Mouse (Mus musculus): ENCODE results near the gene Slc5a5.

Gene Slc5a5

DNA sequence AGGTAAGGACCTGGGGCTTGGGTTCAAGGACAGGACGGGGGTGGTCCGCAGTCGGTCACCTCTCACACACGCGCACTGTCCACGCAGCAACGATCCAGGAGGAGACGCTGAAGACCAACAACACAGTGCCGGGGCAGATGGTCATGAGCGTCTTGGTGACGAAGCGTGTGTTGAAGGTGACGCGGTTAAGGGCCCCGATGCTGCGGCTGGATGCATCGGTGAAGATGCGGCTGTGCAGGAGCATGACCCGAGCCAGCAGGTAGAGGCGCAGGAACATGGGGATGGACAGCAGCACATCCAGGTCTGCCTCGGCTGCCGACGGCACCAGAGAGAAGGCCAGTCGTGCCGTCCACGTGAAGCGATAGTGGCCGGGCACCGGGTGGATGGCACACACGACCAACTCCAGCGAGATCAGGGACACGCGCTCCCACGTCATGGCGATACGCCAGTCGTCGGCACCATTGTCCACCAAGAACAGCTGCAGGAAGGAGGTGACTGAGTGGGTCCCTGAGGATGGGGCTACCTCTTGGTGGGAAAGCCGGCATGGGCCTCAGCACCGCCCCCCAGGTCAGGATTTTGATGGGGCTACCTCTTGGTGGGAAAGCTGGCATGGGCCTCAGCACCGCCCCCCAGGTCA is 39.8 kb downstream of the Slc5a5 start:
- no peak for DNase-seq

DNA sequence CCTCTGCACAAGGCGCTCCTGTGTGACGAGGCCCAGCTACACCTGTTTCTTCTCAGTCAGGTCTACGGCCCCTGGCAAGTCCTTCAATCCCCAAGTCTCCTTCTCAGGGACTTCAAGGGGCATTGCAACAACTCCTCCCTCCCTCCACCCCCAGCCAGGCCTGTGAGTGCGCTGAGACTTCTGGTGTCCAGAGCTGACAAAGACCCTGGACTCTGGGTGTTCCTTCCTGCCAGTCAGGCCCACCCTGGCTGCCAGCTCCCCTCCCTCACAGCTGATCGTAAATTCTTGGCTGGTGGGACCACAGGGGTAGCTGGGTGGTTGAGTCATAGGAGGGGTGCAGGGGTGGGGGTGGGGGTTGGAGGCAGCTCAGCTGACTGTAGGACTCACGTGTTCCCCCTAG is 40.7 kb downstream of the Slc5a5 start:
- DNase-seq = no peak

DNA sequence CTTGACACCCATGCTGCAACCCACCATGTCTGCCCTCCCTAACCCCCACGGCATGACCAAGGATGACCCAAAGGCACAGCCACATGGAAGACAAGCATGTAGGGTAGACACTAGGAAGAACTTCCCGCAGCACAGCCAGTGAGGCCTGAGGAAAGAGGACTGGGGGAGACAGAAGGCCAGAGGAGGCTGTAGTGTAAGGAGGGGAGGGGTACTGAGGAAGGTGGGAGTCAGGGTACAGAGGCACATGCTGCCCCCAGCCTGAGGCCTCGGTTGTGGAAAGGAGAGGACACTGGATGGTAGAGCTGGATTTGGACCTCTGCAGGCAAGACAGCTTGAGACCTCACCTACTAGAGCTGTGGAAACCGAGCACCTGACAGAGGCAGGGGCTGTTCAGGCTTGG is 41.6 kb downstream of the Slc5a5 start:
- DNase-seq = no peak

DNA sequence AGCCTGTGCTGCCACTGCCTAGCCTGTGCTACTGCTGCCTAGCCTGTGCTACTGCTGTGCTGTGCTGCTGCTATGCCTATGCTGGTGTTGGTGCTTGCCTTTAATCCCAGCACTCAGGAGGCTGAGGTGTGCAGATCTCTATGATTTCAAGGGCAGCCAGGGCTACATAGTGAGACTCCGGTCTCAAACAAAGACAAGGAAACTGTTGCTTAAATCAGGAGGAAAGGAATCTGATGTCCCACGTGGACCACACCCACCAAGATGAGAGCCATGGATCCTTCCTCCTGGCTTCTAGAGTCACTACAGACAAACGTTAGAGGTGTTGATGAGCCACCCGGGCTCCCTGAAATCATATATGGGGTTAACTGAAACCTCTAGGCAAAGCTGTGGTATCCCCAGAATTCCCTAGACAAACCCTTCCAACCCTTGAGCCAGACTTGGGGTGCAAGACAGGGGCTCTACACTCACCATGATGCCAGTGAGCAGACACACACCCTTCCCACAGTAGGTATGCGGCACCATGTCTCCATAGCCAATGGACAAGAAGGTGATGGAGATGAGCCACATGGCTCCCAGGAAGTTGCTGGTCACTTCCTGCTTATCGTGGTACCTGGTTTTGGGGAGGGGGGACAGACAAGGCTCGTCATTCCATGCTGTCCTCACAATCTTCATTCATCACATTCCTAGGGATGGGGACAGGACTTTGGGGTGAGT is 42.3 kb downstream of the Slc5a5 start:
- DNase-seq = no peak

DNA sequence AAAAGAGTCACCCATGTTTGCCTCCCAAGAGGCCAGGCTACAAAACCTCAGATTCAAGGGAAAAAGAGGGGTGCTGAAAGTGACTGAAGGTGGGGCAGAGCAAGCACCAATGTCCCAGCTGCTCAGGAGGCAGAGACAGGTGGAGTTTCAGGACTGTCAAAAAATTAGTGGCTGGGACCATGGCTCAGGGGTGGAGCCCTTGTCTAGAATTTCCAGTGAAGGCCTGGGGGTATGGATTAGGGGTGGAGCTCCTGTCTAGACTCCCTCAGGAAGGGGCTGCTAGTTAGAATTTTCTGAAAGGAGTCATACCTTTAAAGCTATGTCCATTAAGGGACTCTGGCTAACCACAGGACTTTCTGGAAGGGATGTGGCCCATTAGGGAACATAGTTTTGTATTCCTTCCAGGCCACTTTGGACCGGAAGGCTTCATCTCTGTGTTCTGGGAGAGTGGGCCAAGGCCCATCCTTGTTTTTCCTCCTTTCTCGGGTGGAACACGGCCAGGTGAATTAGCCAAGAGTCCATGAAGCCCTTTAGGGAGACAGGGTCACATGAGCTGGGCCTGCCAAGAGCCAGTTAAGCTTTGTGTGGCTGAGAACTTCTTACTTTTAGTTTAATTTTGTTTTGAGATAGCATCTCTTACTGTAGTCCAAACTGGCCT is 43.1 kb downstream of the Slc5a5 start:
- DNase-seq = no peak

DNA sequence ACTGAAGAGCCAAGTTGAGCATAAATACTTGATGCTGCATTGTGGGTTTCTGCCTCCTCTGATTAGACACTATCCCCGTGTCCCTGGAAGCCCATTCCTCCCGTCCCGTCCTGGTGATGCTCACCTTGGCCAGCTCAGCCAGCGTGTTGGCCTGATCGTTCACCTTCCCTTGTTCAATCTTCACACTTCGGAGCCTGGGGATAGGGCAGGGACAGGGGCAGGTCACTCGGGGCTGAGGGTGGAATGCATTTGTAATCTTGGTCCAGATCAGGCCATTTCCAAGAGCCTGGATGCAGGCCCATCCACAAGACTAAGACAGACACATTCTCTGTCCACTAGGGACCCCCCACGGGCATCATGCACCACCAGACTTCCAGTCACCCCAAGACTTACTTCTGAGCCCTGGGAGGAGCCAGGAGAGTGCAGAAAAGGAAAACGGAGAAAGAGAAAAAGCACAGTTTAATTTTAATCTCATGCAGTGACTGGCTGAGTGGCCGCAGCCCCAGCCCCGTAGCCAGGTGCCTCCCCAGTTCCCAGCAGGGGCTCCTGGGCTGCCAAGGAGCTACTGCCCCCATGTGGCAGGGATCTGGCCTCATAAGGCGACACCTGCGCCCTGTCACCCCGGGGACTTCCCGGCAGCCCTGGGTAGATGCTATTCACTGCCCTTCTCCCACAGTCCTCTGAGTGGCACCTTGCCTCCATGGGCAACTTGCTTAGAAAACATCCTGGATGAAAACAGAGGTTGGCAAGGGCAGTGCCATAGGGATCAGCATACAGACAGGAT is 46.0 kb downstream of the Slc5a5 start:
- DNase-seq = peak; percentile 24 to 46

DNA sequence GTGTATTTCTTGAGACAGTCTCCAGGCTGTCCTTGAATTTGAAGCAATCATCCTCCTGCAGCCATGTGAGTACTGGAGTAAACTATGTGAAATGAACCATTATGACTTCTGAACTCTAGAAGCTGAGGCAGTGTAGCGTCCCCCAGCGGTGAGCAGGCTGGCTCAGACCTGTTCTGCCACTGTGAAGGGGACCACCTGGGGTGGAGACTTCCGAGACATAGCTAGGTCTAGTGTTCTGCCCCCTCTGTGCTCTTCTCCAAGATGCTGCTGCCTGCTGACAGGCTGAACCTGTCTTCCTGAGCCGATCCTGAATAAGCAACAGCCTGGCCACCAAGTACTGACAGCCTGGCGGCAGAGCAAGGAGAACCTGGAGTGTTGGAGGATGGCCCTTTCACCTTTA is 47.4 kb downstream of the Slc5a5 start:
- peak in 1 of 2 experiments; percentile 39 for DNase-seq

DNA sequence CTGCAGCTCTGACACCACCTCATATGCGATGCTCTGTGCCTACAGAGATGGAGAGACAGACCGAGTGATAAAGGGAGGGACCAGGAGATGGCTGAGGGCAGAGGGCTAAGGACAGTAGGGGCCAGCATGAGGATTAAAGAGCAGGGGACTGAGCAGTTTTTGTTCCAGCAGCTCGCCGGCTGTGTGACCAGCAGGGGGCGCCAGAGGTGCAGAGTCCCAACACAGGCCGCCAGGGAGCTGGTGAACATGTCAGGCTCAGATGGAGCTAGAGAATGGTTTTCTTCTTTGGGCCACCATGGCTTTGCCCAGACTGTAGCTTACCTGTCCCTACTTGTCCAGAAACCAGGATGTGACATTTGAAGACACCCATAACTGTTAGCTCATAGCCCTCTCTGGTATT is 48.0 kb downstream of the Slc5a5 start:
- peak; percentile 95 to 96 for DNase-seq

DNA sequence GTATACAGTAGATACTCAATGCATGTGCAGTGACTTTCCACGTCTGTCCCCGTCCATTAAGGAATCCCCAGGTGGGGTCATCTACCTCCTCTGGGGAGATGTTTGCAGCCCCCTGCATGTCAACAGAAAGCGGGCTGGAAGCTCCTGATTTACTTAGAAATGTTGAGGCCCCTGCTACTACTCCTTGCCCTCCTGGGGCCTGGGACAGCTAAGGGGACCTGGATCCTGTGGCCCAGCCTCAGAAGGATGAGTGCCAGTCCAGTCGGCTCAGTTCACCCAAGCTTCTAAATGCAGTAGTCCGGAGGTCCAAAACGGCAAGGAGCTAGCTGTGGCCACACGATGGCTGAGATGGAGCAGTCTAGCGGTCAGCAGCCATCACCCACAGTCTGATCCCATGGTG is 48.6 kb downstream of the Slc5a5 start:
- DNase-seq = no peak

DNA sequence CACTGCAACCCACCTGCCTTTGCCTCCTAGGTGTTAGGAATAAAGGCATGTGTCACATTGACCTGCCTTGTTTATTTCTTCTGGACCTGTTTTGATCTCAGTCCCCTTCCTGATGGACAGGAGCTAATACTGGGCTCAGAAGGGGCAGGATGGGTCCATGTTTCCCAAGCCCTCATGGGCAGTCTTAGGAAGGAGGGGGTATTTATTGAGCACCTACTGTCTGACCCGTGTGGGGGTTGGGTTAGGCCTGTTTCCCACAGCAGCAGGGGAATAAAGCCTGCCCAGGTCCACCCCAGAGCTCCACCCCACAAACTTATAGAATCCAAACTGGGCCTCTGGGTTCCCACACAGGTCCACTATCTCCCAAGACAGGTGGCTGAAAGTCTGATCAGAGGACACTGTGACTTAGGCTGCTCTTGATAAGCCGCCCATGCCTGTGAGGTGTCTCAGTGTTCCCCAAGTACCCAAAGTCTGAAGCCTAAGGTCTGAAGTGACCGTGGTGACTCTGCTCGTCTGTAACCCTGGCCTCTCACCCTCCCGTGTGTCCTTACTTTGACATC is 49.3 kb downstream of the Slc5a5 start:
- DNase-seq = no peak

DNA sequence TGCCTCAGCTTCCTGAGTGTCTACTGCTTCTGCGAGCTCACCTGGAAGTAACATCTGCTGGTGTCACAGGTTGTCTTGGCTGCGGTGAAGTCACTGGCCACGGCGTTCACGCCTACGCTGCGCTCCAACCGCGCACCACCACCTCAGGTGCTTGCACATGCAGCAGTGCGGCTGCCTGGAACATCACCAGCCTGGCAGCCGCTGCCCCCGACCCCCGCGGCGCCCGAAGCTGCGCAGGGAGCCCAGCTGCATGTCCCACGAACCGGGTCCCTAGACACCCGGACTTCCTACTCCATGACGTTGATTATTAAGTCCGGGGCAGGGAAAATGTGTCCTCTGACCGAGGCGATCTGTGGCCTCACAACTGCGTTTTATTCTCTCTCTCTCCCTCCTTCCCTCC is 50.1 kb downstream of the Slc5a5 start:
- no peak for DNase-seq

DNA sequence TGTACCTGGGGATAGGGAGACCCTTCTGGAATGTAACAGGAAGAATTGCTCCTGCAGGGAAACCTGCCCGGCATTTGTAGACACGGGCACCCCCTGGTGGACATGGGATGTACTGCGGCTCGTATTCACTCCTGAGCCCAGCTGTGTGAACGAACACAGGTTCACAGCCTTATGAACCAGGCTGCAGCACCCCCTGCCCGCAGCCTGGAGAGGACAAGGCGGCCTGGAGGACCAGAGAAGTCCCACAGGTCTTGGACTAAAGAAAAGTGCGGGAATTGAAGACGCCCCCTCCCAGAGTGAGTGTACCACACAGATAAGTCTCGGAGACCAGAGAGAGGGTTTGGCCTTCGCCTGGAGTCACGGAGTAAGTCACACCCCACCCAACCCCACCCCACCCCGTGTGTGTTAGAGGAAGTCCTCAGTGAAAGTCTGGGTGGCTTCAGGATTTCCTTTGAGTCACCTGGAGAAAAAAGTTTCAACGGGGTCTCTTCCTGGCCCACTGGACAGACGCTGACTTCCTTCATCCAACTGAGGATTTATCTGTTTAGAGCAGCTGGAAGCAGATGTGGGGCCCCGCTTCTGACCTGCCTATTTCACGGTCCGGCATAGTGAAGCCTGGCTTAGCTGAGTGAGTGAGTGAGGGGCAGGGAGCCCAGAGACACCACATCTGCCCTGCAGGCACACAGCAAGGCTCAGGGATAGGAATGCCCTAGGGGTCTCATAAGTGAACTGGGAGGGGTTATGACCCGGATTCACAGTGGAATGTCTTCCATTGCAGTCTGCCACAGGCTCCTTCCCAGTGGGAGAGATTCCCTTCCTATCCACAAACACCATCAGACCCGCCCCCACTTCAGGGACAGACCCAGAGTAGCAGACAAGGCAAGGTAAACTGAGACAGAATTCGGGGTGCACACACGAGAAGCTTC is 51.1 kb downstream of the Slc5a5 start:
- DNase-seq = peak; percentile 93 to 97

DNA sequence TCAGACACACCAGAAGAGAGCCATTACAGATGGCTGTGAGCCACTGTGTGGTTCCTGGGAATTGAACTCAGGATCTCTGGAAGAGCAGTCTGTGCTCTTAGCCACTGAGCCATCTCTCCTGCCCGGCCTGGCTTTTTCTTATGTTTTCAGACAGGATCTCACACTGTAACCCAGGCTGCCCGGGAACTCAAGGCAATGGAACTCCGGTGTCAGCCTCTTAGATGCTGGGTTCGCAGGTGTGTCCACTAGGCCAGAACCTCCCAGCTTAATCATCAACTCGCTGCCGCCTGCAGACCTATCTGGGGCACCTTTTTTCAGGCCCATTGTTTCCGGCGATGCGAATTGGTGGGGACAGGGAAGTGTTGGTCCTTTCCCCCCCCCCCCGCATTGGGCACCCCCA is 52.0 kb downstream of the Slc5a5 start:
- DNase-seq = no peak

DNA sequence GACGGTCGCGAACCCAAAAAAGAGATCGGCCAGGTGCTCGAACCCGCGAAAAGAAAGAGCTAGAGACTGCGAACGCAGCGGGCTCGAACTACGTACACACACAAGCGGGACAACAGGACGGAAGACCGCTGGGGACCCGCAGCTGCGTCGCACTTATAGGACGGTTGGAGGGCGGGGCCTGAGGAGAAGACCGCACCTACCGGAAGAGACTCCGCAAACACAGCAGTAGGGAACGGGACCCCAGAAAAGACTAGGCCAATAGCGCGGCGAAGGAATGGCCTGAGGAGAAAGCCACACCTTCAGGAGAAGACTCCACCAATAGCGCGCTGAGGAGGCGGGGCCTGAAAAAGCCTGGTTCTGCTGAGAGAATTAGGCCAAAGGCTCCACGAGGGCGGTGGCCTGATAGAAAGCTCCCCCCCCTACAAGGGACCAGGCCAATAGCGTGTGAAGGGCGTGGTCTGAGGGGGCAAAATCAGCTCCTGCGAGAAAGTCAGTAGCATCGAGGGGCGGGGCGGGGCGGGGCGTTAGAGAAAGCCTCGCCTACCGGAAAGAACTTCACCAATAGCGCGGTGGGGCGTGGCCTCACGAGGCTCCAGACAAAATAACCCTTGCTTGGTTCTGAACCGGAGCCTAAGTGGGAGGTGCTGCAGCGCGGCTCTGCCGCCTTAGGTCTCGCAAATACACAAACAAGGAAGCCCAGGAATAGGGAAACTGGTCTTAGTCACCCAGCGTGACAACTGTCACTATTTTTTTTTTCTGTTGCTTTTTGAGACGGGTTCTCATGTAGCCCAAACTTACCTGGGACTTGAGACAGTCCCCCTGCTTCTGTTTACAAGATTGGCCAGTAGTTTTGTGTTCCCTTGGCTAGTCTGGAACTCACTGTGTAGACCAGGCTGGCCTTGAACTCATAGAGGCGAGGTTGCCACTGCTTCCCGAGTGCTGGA is 52.9 kb downstream of the Slc5a5 start, which contains the start of gene Arrdc2:
Arrdc2 (minus strand) TSS at position 313 of the 944 bp plus-strand sequence.
- peak; percentile 99 for DNase-seq

DNA sequence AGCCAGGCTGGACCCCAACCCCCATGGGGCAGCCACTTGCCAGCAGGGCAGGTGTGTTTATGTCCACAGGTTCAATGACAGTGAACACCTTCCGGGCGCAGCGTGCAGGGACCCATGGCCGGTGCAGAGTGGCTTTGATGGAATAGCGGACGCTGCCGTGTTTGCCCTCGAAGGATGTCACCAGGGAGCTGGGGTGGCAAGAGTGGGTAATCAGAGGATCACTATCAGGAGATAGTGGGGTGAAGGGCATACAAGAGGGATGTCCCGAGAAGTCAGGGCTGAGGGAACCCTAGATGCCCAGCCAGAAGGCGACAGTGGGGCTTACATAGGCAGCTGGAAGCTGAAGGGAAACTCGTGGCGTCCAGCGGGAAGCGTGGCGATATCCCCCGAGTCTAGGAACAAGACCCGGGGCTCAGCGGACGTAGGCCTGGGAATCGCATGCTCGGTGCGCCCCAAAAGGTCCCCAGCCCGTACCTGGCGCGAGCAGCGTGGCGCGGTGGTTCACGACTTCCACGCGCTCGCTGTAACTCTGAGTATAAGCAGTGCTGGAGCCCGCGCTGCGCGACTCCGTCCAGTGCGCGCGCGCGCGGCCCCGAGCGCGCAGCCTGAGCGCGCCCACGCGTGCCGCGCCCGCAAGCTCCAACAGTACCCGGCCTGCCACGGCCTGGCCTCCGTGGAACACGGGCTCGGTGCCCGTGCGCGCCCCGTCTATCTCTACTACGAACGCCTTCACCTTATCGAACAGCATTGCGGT is 53.7 kb downstream of the Slc5a5 start:
- DNase-seq = peak; percentile 54 to 56

DNA sequence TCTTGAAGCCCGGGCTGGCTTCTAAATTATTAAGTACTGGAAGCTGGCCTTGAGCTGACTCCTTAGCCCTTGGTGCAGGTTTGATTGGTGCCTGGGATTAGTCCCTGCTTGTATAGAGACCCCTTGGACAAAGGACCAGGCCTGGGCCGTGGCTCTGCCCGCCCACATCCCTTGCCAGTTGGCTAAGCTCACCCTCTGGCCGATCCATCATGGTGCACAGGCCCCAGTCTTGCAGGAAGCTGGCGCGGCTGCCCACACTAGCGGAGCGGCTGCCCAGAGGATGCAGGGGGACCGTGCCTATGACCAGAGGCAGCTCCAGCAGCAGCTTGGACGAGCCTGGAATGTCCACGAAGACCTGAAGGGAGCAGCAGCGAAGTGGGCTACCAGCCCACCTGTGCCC is 55.9 kb downstream of the Slc5a5 start:
- peak in 1 of 2 experiments; percentile 65 for DNase-seq

DNA sequence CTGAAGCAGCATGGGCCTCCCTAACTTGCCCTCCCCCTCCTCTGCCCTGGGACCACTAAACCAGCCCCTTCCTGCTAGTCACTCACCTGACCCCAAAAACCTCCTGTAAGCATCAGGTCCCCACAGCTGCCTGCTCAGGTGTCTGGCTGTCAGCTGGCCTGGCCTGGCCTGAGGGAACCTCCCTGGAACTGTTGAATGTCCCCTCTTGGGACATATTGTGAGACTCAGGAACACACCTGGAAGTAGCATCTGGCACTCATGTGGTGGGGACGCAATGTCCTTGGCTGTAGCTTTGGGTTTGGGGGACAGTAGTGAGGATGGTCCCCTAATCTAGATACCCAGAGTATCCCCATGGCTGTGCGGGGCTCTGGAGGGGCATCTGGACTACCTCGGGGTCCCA is 58.5 kb downstream of the Slc5a5 start:
- no peak for DNase-seq

DNA sequence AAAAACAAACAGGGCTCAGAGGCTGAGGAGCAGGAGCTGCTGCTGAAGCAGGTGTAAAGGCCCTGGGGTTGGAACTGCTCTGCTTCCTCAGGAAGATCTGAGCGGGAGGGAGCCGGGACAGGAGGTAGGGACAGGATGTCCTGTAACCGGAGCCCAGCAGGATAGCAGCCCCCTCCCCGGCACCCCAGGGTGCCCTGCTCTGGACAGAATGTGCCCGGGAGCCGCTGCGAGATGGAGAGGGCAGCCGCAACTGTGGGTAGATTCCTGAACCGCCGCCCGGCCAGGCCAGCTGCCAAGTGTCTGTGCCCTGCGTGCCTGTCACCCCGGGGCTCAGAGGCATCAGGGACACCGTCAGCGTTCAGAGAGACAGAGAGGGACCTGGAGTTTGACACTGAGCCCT is 59.0 kb downstream of the Slc5a5 start:
- peak; percentile 57 to 70 for DNase-seq

DNA sequence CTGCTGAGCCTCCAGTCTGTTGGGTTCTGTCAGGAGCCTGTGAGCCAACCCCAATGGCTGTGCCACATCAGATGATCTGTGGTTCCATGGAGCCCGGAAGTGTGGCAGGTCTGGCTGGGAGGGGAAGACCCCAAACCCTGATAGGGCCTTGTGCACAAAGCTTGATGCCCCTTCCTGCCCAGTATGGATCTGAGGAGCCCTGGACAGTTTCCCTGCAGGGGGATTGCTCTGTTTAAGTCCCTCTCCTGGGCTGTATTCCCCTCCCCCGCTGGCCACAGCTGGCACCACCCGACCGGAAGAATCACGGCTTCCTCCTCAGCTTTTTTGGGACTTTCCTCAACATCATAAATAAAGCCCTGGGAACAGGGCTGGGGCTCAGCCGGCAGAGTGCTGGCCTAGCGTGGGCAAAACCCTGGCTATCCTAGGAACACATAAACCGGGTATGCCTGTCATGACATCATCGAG is 59.5 kb downstream of the Slc5a5 start:
- DNase-seq = no peak

Data from cerebellum, postnatal 10 days (tissue).